Mouse (Mus musculus): ENCODE measurements around the gene Bmt2.

- TF ChIP-seq POLR2A (IDR thresholded peaks at IDR 0.05; ENCODE audit: low read depth, low read length), result no peak
- no peak for TF ChIP-seq CTCF (IDR thresholded peaks at IDR 0.05; ENCODE audit: extremely low read depth, insufficient read length, insufficient replicate concordance, low read depth, low read length)
Observed at GRCm38 (mm10) chr6:13714867-13715266, 37.1 kb upstream of the Bmt2 start.
